8 mouse cellular contexts compared by ENCODE assay signal in genomic region chr11:80809666-80809992, GRCm38 (mm10). TPM values are rescaled to one million over a fixed set of nuclear protein-coding genes. Genes with fewer than 3 reads are reported as not detected.
DNase-seq lines count a peak whose midpoint lies in the region; ATAC-seq and TF ChIP-seq lines count a peak whose summit lies in the region.

No protein-coding gene starts in this region.

- ATAC-seq in heart, embryonic 11.5 days (replicated peaks; ENCODE audit: insufficient number of reproducible peaks, low FRiP score, low TSS enrichment): no peak; the same call in 1 of the 2 replicates

- H3K27me3 ChIP-seq in heart, embryonic 11.5 days (ENCODE audit: control insufficient read depth, insufficient read depth, low read length): no peaks in the 10 kb centered on the region
- peaks cover 12% of the 10 kb centered on the region; the same call in 1 of the 2 replicates for H3K27me3 ChIP-seq in hindbrain, embryonic 10.5 days (ENCODE audit: insufficient read depth, poor library complexity, severe bottlenecking)
- 0 out of 2 replicates have a peak, but pooled peaks cover 16% of the 10 kb centered on the region for H3K27me3 ChIP-seq in midbrain, embryonic 10.5 days (ENCODE audit: low read depth, poor library complexity, severe bottlenecking)

- in situ Hi-C loops in ES-E14 (cut with MboI; ENCODE audit: low sequenced_read_pairs in 2 of 2, unreplicated experiment in 2 of 2): no loop called here

- H3K4me2 ChIP-seq in heart, embryonic 11.5 days: peak overlapping the region; percentile 78

- peak overlapping the region; percentile 71 for H3K9ac ChIP-seq in heart, embryonic 11.5 days (ENCODE audit: low read depth, low read length)
- peak overlapping the region; percentile 77; the same call in 1 of the 2 replicates for H3K9ac ChIP-seq in ES-E14 (ENCODE audit: insufficient read depth, low read depth, low read length, poor library complexity, severe bottlenecking)

- peak overlapping the region; percentile 83 for H3K27ac ChIP-seq in heart, embryonic 11.5 days (ENCODE audit: low read depth, low read length)
- H3K27ac ChIP-seq in ES-E14 (ENCODE audit: insufficient read depth, low read depth, low read length, poor library complexity, severe bottlenecking): no peak overlapping the region
- peak overlapping the region; percentile 96 for H3K27ac ChIP-seq in hindbrain, embryonic 10.5 days
- H3K27ac ChIP-seq in midbrain, embryonic 10.5 days (replicated peaks): peak overlapping the region; percentile 99

- peak overlapping the region; percentile 47 for H3K4me3 ChIP-seq in heart, embryonic 11.5 days (ENCODE audit: low read depth, low read length)
- peak overlapping the region; percentile 61 to 72; a peak in 3 of 4 replicates for H3K4me3 ChIP-seq in ES-E14 (ENCODE audit: insufficient read depth in 1 of 2, low read depth in 1 of 2, low read length in 2 of 2, poor library complexity in 1 of 2, severe bottlenecking in 1 of 2)
- H3K4me3 ChIP-seq in hindbrain, embryonic 10.5 days: peak overlapping the region; percentile 72
- peak overlapping the region; percentile 71 for H3K4me3 ChIP-seq in midbrain, embryonic 10.5 days

- DNase-seq in heart, postnatal 10 days: no peak
- DNase-seq in ES-E14 (ENCODE audit: low read depth, low spot score): no peak
- DNase-seq in hindbrain, embryonic 10.5 days (ENCODE audit: low spot score): no peak
- no peak for DNase-seq in midbrain, embryonic 10.5 days (ENCODE audit: low spot score)
- DNase-seq in right cerebral cortex, adult 2 months (ENCODE audit: low spot score in 2 of 2): no peak
- DNase-seq in adrenal gland, postnatal 4 days (ENCODE audit: low spot score in 2 of 2): no peak
- no peak for DNase-seq in frontal cortex, postnatal 14 days (ENCODE audit: low spot score in 2 of 2)

- intact Hi-C loops in heart, postnatal 10 days (cut with DNase I): no loop called here

- H3K4me1 ChIP-seq in heart, embryonic 11.5 days (ENCODE audit: control insufficient read depth, insufficient read depth, low read length): peaks cover 10% of the 10 kb centered on the region
- peaks cover 0 to 21% of the 10 kb centered on the region in 2 experiments; a peak in 2 of 4 replicates for H3K4me1 ChIP-seq in ES-E14 (ENCODE audit: control insufficient read depth in 2 of 2, insufficient read depth in 2 of 2, low read length in 2 of 2, poor library complexity in 1 of 2)
- H3K4me1 ChIP-seq in hindbrain, embryonic 10.5 days (replicated peaks): peaks cover 39% of the 10 kb centered on the region
- peaks cover 49% of the 10 kb centered on the region for H3K4me1 ChIP-seq in midbrain, embryonic 10.5 days

- WGBS in heart, embryonic 11.5 days (ENCODE audit: insufficient replicate concordance): 14% methylated on average over 5 of the region's 6 CpGs
- WGBS in hindbrain, embryonic 10.5 days: 33% methylated on average over 5 of the region's 6 CpGs
- 51% methylated on average over 5 of the region's 6 CpGs for WGBS in midbrain, embryonic 10.5 days

- no peaks in the 10 kb centered on the region for H3K36me3 ChIP-seq in heart, embryonic 11.5 days (ENCODE audit: control insufficient read depth, insufficient read depth, low read length)
- no peaks in the 10 kb centered on the region; the same call in 1 of the 2 replicates for H3K36me3 ChIP-seq in ES-E14 (ENCODE audit: control insufficient read depth, insufficient read depth, low read length, poor library complexity, severe bottlenecking)
- peaks cover 25% of the 10 kb centered on the region for H3K36me3 ChIP-seq in hindbrain, embryonic 10.5 days
- peaks cover 29% of the 10 kb centered on the region for H3K36me3 ChIP-seq in midbrain, embryonic 10.5 days

- H3K9me3 ChIP-seq in heart, embryonic 11.5 days (replicated peaks; ENCODE audit: control insufficient read depth, low read length): no peaks in the 10 kb centered on the region
- H3K9me3 ChIP-seq in ES-E14 (ENCODE audit: control insufficient read depth, insufficient read depth, low read depth, low read length): no peaks in the 10 kb centered on the region
- no peaks in the 10 kb centered on the region for H3K9me3 ChIP-seq in hindbrain, embryonic 10.5 days
- no peaks in the 10 kb centered on the region; the same call in 1 of the 2 replicates for H3K9me3 ChIP-seq in midbrain, embryonic 10.5 days (replicated peaks)

TF ChIP-seq in ES-E14, 5 proteins besides CTCF, POLR2A, EP300 and RAD21:
- no peak for TF ChIP-seq MAFK (IDR thresholded peaks at IDR 0.05; ENCODE audit: insufficient read depth, low read depth, low read length)
- no peak for TF ChIP-seq HCFC1 (IDR thresholded peaks at IDR 0.05; ENCODE audit: borderline replicate concordance, insufficient read depth, low read length)
- TF ChIP-seq ZC3H11A (IDR thresholded peaks at IDR 0.05; ENCODE audit: borderline replicate concordance, low read depth, low read length): no peak
- TF ChIP-seq CHD2 (IDR thresholded peaks at IDR 0.05; ENCODE audit: low read depth, low read length): no peak
- no peak for TF ChIP-seq ZNF384 (IDR thresholded peaks at IDR 0.05; ENCODE audit: low read depth, low read length)

RNA-seq across cellular contexts. Expression of gene Tmem98, which starts 0.3 kb away (rescaled TPM):
- polyA plus RNA-seq in heart, embryonic 11.5 days (2014; fragmentation: Nextera tagmentation; extraction: Ambion mirVana): 113 and 116 TPM in 2 replicates
- 10 to 100 TPM; 29.7 to 36.6 TPM for total RNA-seq in heart, postnatal 10 days (2021)
- total RNA-seq in ES-E14 (2012; rRNA removed): 12.1 and 18.0 TPM in 2 replicates
- 81.7 and 86.2 TPM in 2 replicates for polyA plus RNA-seq in hindbrain, embryonic 10.5 days (2016; fragmentation: Nextera tagmentation; extraction: Ambion mirVana)
- 94.5 and 98.0 TPM in 2 replicates for polyA plus RNA-seq in midbrain, embryonic 10.5 days (2016; fragmentation: Nextera tagmentation; extraction: Ambion mirVana)
- 10 to 100 TPM; 52.7 to 53.2 TPM for total RNA-seq in adrenal gland, postnatal 4 days (2021)

RNA-seq across cellular contexts. Expression of gene Myo1d, which starts 29.8 kb away (rescaled TPM):
- 10.8 and 11.1 TPM in 2 replicates for polyA plus RNA-seq in heart, embryonic 11.5 days (2014; fragmentation: Nextera tagmentation; extraction: Ambion mirVana)
- 10 to 100 TPM; 17.6 to 19.0 TPM for total RNA-seq in heart, postnatal 10 days (2021)
- total RNA-seq in ES-E14 (2012; rRNA removed): 2.7 and 2.9 TPM in 2 replicates
- polyA plus RNA-seq in hindbrain, embryonic 10.5 days (2016; fragmentation: Nextera tagmentation; extraction: Ambion mirVana): 2.4 and 2.6 TPM in 2 replicates
- 2.3 and 2.5 TPM in 2 replicates for polyA plus RNA-seq in midbrain, embryonic 10.5 days (2016; fragmentation: Nextera tagmentation; extraction: Ambion mirVana)
- total RNA-seq in adrenal gland, postnatal 4 days (2021): 10 to 100 TPM; 34.4 to 41.9 TPM

RNA-seq across cellular contexts. Expression of gene Spaca3, which starts 48.5 kb away (rescaled TPM):
- polyA plus RNA-seq in heart, embryonic 11.5 days (2014; fragmentation: Nextera tagmentation; extraction: Ambion mirVana): not detected in 2 replicates
- not detected for total RNA-seq in heart, postnatal 10 days (2021)
- not detected in 2 replicates for total RNA-seq in ES-E14 (2012; rRNA removed)
- not detected in 2 replicates for polyA plus RNA-seq in hindbrain, embryonic 10.5 days (2016; fragmentation: Nextera tagmentation; extraction: Ambion mirVana)
- polyA plus RNA-seq in midbrain, embryonic 10.5 days (2016; fragmentation: Nextera tagmentation; extraction: Ambion mirVana): not detected in 2 replicates
- total RNA-seq in adrenal gland, postnatal 4 days (2021): not detected
